Mouse (Mus musculus) lung, adult 2 months (tissue): ENCODE measurements around the gene Cacna1h. TPM values are rescaled to one million over a fixed set of nuclear protein-coding genes. Genes with fewer than 3 reads are reported as not detected.

ENCODE experiments used
- DNase-seq: peaks from one replicate; pipeline ENCODE4 v3.0.0; 2022
- H3K4me1 ChIP-seq: fragments of 200-500 bp; 2 replicates; pipeline ENCODE4 v1.6.1; 2011; ENCODE audit warnings: low read length; ENCODE audit not compliant: control insufficient read depth, insufficient read depth
- H3K4me3 ChIP-seq: fragments of 200-500 bp; replicated peaks from 2 replicates; pipeline ENCODE3; 2011; ENCODE audit warnings: low read depth, mild to moderate bottlenecking, control low read depth, low read length; ENCODE audit errors: extremely low read depth
- CTCF ChIP-seq: fragments of 200-500 bp; IDR thresholded peaks from 2 replicates; pipeline ENCODE4 v1.5.1; 2011; ENCODE audit warnings: mild to moderate bottlenecking, low read length, control low read depth; ENCODE audit not compliant: insufficient read depth
- POLR2A ChIP-seq: fragments of 200-500 bp; IDR thresholded peaks from 2 replicates; pipeline ENCODE4 v1.6.1; 2011; ENCODE audit warnings: low read depth, mild to moderate bottlenecking, control low read depth, low read length, borderline replicate concordance; ENCODE audit errors: extremely low read depth
- WGBS: fragments of 180-500 bp; shearing (Covaris S2); methylation state at CpG from one replicate; pipeline ENCODE4 v1.1.7; 2018; 5-methylcytosine and 5-hydroxymethylcytosine counted together
- polyA plus RNA-seq: library from polyadenylated mRNA; depleted of rRNA; stranded (reverse); fragments of >200 nt; gene quantifications from 2 replicates; pipeline ENCODE4 v1.2.3, GENCODE M21; 2012

Cacna1h gene
- polyA plus RNA-seq, 1 experiment = 3.2 TPM

- no peaks in the 10 kb centered on the region for H3K4me1 ChIP-seq
- no peak for DNase-seq
- TF ChIP-seq CTCF (no peak), POLR2A (no peak)
- WGBS = 33% methylated on average over 4 of the region's 4 CpGs
- no peak overlapping the region for H3K4me3 ChIP-seq
Measured at GRCm38 (mm10) chr17:25445074-25445473, 11.5 kb upstream of the Cacna1h start.

DNA sequence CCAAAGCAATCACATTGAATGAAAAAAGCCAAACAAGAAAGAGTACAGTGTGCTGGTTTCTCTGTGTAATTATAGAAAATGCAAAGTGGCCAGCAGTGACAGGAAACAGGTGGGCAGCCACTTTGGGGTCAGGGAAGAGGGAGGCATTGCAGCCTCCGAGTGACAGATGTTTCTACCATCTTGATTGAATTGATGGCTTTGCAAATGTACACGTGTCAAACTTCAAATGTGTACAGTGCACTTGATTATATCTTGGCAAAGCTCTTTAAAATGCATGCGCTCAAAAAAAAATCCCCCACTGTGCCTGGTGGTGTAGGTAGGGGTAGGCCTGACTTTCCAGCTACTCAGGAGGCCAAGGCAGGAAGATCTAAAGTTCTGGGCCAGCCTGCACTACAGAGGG lies 9.3 kb upstream of the Cacna1h start:
- no peaks in the 10 kb centered on the region for H3K4me1 ChIP-seq
- DNase-seq = no peak
- TF ChIP-seq CTCF (no peak), POLR2A (no peak)
- WGBS = 44% methylated on average over 3 of the region's 3 CpGs
- H3K4me3 ChIP-seq = no peak overlapping the region

DNA sequence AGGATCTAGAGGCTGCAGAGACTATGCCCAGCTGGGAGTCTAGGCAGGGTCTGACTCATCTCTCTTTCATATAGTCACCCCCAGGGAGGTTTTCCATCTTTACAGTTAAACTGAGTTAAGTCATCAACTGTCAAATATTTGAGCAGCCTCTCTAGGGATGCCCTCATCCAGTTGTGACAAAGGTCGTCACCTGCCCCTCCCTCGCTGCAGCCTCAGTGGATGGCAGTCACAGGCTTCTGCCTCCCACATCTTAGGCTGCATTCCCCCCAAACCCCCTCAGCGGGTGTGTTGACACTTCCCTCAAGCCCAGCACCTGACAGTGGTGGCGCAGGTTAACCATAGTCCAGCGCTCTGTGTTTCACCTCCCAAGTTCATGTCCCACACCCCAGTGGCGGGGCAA lies 7.8 kb upstream of the Cacna1h start:
- Histone ChIP-seq H3K4me1 (no peaks in the 10 kb centered on the region), H3K4me3 (no peak overlapping the region)
- WGBS = 69% methylated on average over 6 of the region's 6 CpGs
- no peak for DNase-seq
- TF ChIP-seq POLR2A (no peak), CTCF (no peak)

- Histone ChIP-seq H3K4me1 (peaks cover 3% of the 10 kb centered on the region; the same call in 1 of the 2 replicates), H3K4me3 (no peak overlapping the region)
- TF ChIP-seq CTCF (no peak), POLR2A (no peak)
- 3% methylated on average over 40 of the region's 40 CpGs for WGBS
- no peak for DNase-seq
Measured at GRCm38 (mm10) chr17:25433223-25433616, 363 bp downstream of the Cacna1h start.

DNA sequence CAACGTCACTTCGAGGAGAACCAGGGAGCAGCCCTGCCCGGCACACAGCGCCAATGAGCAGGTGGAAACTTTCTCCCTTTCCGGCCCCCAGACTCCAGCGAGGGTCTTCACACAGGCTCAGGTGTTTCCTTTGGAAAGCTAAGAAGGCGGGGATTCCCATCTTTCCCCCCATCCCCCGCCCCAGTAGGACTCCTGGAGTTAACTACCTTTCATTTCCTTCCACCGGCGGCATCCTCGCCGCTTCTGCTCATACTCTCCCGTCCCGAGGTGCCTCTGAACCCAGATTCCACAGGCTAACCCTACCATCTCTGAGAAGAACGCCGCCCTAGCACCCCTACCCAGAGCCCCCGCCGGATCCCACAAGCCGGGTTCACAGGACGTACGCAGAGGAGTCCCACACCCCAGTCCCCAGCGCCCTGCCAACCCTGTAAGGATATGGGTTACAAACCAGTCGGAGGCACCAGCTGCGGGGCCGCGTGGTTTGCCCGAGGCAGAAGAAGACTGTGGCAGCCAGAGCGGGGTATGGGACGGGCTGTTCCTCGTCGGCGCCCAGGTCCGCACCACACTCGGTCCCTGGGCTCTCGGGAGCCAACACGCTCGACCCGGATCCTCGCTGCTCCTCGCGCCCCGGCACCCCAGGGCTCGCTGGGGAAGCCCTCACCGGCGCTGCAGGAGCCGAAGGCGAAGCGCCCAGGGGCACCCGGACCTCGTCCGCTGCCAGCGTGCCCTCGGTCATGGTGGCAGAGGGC lies 976 bp downstream of the Cacna1h start:
- no peak for TF ChIP-seq POLR2A
- TF ChIP-seq CTCF = no peak

DNA sequence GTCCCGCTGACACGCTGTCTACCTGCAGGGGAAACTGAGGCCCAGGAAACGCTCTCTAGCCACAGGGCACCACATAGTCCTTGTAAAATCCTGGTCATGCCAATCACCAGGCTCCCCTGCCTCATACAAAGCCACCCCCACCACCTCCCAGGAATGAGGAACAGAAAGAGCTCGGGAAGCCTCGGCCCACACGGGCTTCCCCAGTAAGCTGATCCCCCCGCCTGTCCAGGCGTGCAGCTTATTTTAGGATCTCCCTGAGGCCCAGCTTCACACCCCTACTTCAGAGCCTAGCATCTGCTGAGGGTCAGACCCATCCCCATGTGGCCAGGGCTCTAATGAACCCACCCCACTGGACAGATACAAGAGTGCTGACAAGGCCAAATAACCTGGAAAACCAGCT lies 3.0 kb downstream of the Cacna1h start:
- peaks cover 3% of the 10 kb centered on the region; the same call in 1 of the 2 replicates for H3K4me1 ChIP-seq
- H3K4me3 ChIP-seq = no peak overlapping the region
- TF ChIP-seq POLR2A = no peak
- no peak for TF ChIP-seq CTCF
- DNase-seq = no peak
- WGBS = 62% methylated on average over 8 of the region's 8 CpGs

More for the DNA sequence above, 976 bp downstream of the Cacna1h start:
- H3K4me3 ChIP-seq = no peak overlapping the region
- peak; percentile 11 for DNase-seq
- WGBS = 2% methylated on average over 53 of the region's 53 CpGs
- peaks cover 3% of the 10 kb centered on the region; the same call in 1 of the 2 replicates for H3K4me1 ChIP-seq

- TF ChIP-seq CTCF (no peak), POLR2A (no peak)
- 48% methylated on average over 6 of the region's 6 CpGs for WGBS
- peaks cover 3% of the 10 kb centered on the region; the same call in 1 of the 2 replicates for H3K4me1 ChIP-seq
Measured at GRCm38 (mm10) chr17:25429886-25430285, 3.7 kb downstream of the Cacna1h start.

DNA sequence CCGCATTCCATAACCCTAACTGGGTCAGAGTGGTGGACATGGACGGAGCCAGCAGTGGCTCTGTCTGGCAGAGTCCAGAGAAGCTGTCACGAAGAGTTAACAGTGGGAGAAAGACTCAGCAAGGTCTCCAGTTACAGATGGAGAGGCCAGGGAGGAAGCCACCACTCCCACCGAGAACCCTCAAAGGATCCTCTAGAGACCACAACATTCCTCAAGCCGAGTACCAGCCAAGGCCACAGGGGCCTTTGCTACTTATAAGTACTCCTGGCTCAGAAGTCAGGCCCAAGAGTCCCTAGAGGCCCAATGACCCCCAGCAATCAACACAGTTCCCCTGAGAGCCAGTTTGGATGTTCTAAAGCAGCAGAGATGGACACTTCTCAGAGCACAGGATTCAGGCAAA lies 4.3 kb downstream of the Cacna1h start:
- DNase-seq = no peak
- Histone ChIP-seq H3K4me3 (no peak overlapping the region), H3K4me1 (peaks cover 1% of the 10 kb centered on the region; the same call in 1 of the 2 replicates)
- WGBS = 51% methylated on average over 5 of the region's 5 CpGs
- TF ChIP-seq CTCF = no peak
- TF ChIP-seq POLR2A = no peak

More at GRCm38 (mm10) chr17:25429886-25430285, 3.7 kb downstream of the Cacna1h start:
- DNase-seq = no peak
- H3K4me3 ChIP-seq = no peak overlapping the region

DNA sequence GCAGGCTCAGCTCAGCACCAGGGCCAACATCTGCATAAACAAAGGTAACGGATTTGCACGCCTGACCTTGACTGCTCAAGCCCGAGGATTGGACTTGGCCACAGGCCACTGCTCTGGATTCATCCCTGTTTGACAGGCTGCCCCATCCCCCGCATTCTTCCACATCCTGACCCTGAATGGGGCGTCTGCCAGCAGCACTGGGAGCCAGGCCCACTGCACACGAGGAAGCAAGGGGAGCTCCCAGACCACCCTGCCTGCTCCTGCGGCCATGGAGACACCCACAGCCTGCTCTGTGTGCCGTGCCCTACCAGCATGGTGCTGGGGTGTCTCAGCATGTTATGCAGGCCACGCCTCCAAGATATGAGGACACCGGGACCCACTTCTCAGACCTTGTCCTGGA lies 6.1 kb downstream of the Cacna1h start:
- H3K4me1 ChIP-seq = no peaks in the 10 kb centered on the region
- no peak for DNase-seq
- no peak for TF ChIP-seq CTCF
- TF ChIP-seq POLR2A = no peak
- no peak overlapping the region for H3K4me3 ChIP-seq
- 25% methylated on average over 10 of the region's 10 CpGs for WGBS

GRCm38 (mm10) chr17:25425996-25426395 lies 7.6 kb downstream of the Cacna1h start:
- no peak for DNase-seq
- TF ChIP-seq POLR2A (no peak), CTCF (no peak)
- Histone ChIP-seq H3K4me3 (no peak overlapping the region), H3K4me1 (no peaks in the 10 kb centered on the region)
- WGBS = 52% methylated on average over 2 of the region's 2 CpGs
